Mouse (Mus musculus) small intestine, adult 2 months (tissue): ENCODE data around the gene Ncam1. TPM values are rescaled to one million over a fixed set of nuclear protein-coding genes. Genes with fewer than 3 reads are reported as not detected.

ENCODE experiments used
- H3K27ac ChIP-seq: fragments of 200-500 bp; 2 replicates; pipeline ENCODE4 v1.5.1; 2012; ENCODE audit warnings: low read depth, low read length, control low read depth, inconsistent platforms; ENCODE audit not compliant: insufficient read depth
- H3K27me3 ChIP-seq: fragments of 200-500 bp; 2 replicates; pipeline ENCODE4 v1.6.1; 2012; ENCODE audit warnings: mild to moderate bottlenecking, moderate library complexity, low read length, inconsistent platforms; ENCODE audit not compliant: control insufficient read depth, insufficient read depth
- H3K36me3 ChIP-seq: fragments of 200-500 bp; 2 replicates; pipeline ENCODE4 v1.6.1; 2012; ENCODE audit warnings: mild to moderate bottlenecking, low read length, control low read depth, inconsistent platforms; ENCODE audit not compliant: control insufficient read depth, insufficient read depth
- H3K4me1 ChIP-seq: fragments of 200-500 bp; 2 replicates; pipeline ENCODE4 v1.6.1; 2012; ENCODE audit warnings: low read length, inconsistent platforms, mixed read lengths; ENCODE audit not compliant: control insufficient read depth, insufficient read depth, insufficient read length
- H3K4me3 ChIP-seq: fragments of 200-500 bp; 2 replicates; pipeline ENCODE4 v1.5.1; 2012; ENCODE audit warnings: low read depth, mild to moderate bottlenecking, control low read depth, inconsistent platforms, low read length, moderate library complexity
- CTCF ChIP-seq: fragments of 200-500 bp; IDR thresholded peaks from 2 replicates; pipeline ENCODE4 v1.5.1; 2012; ENCODE audit warnings: low read depth, mild to moderate bottlenecking, control low read depth, inconsistent platforms, low read length, moderate library complexity, mixed read lengths; ENCODE audit not compliant: insufficient replicate concordance, insufficient read length; ENCODE audit errors: extremely low read depth
- POLR2A ChIP-seq: fragments of 200-500 bp; IDR thresholded peaks from 2 replicates; pipeline ENCODE4 v1.6.1; 2012; ENCODE audit warnings: low read depth, mild to moderate bottlenecking, control low read depth, inconsistent platforms, low read length, moderate library complexity
- WGBS: fragments of 180-500 bp; shearing (Covaris S2); methylation state at CpG from one replicate; pipeline ENCODE4 v1.1.7; 2018; 5-methylcytosine and 5-hydroxymethylcytosine counted together
- polyA plus RNA-seq: library from polyadenylated mRNA; depleted of rRNA; stranded (reverse); fragments of >200 nt; gene quantifications from 2 replicates; pipeline ENCODE4 v1.2.3, GENCODE M21; 2012

Gene Ncam1
- polyA plus RNA-seq, 1 experiment: 3.5 TPM

GRCm38 (mm10) chr9:49531833-49532232, 266.9 kb downstream of the Ncam1 start:
- H3K4me1 ChIP-seq: no peaks in the 10 kb centered on the region
- no peak overlapping the region for H3K4me3 ChIP-seq
- no peaks in the 10 kb centered on the region for H3K27me3 ChIP-seq
- TF ChIP-seq POLR2A (no peak), CTCF (no peak)
- no peaks in the 10 kb centered on the region for H3K36me3 ChIP-seq
- no peak overlapping the region for H3K27ac ChIP-seq
- WGBS: 82% methylated on average over 6 of the region's 6 CpGs

GRCm38 (mm10) chr9:49531257-49531656, 267.5 kb downstream of the Ncam1 start:
- Histone ChIP-seq H3K36me3 (no peaks in the 10 kb centered on the region), H3K4me3 (no peak overlapping the region), H3K27me3 (no peaks in the 10 kb centered on the region), H3K27ac (no peak overlapping the region), H3K4me1 (no peaks in the 10 kb centered on the region)
- TF ChIP-seq POLR2A (no peak), CTCF (no peak)
- WGBS: 60% methylated on average over 7 of the region's 7 CpGs

DNA sequence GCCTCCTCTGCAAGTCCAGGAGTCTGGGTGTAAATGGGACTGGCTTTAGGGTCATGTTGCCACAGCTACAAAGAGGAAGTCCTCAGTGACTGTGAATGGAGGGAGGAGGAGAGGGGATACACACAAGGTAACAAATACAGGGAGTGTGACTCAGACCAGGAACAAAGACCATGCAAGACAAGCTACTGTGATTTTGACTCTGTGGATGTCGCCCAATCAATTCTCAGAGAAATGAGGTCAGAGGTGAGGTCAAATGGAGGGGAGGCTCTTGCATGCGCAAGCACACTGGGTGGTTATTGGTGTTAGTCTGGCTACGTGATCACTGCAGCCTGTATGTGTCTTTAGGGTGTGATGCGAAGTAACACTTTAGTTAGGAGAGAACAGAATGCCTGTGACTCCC, 268.0 kb downstream of the Ncam1 start:
- WGBS: 60% methylated on average over 4 of the region's 4 CpGs
- Histone ChIP-seq H3K36me3 (no peaks in the 10 kb centered on the region), H3K4me3 (no peak overlapping the region), H3K27ac (no peak overlapping the region), H3K4me1 (no peaks in the 10 kb centered on the region), H3K27me3 (no peaks in the 10 kb centered on the region)
- TF ChIP-seq CTCF (no peak), POLR2A (no peak)

GRCm38 (mm10) chr9:49529366-49529959, 269.3 kb downstream of the Ncam1 start:
- Histone ChIP-seq H3K27me3 (no peaks in the 10 kb centered on the region), H3K27ac (no peak overlapping the region), H3K4me1 (no peaks in the 10 kb centered on the region), H3K36me3 (no peaks in the 10 kb centered on the region), H3K4me3 (no peak overlapping the region)
- TF ChIP-seq POLR2A (no peak), CTCF (no peak)
- WGBS: 64% methylated on average over 8 of the region's 8 CpGs

DNA sequence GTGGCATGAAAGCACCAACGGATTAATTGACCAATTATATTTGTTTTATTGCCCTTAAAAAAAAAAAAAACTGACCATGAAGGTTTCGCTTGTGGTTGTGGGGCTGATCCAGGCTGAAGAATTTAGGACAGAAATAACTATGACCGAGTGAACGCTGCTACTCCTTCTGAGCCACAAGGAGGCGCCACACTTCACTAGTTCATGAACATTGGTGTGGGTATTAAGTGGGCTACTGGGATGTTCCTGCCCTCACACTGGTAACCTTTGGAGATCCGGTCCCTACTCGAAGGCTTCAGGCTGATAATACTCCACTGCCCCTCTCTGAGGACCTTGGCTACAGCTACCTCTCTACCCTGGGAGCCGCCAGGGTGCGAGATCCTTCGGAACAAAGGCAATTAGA, 269.8 kb downstream of the Ncam1 start:
- no peaks in the 10 kb centered on the region for H3K27me3 ChIP-seq
- H3K36me3 ChIP-seq: no peaks in the 10 kb centered on the region
- H3K4me3 ChIP-seq: no peak overlapping the region
- 60% methylated on average over 10 of the region's 10 CpGs for WGBS
- no peaks in the 10 kb centered on the region for H3K4me1 ChIP-seq
- TF ChIP-seq POLR2A (no peak), CTCF (no peak)
- no peak overlapping the region for H3K27ac ChIP-seq

- no peak overlapping the region for H3K4me3 ChIP-seq
- no peaks in the 10 kb centered on the region for H3K27me3 ChIP-seq
- 77% methylated on average over 5 of the region's 5 CpGs for WGBS
- H3K27ac ChIP-seq: no peak overlapping the region
- H3K36me3 ChIP-seq: no peaks in the 10 kb centered on the region
- TF ChIP-seq POLR2A (no peak), CTCF (no peak)
- no peaks in the 10 kb centered on the region for H3K4me1 ChIP-seq
Measured at GRCm38 (mm10) chr9:49528026-49528425, 270.7 kb downstream of the Ncam1 start.

DNA sequence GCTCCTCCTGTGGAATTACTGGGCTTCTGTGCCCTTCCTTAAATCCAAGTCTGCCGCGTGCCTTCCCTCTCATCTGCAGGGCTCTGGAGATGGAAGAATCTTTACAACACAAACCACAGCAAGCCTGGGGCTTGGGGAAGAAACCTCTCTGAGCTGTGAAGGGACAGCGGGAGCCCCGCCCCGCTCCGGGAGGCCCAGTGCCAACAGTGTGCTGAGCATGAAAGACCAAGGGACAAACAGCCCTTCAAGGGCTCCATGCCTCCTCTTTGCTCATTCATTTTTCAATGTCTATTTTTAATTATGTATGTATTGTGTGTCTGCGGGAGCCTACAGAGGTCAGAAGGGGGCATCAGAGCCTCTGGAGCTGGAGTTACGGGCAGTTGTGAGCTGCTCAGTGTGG, 271.4 kb downstream of the Ncam1 start:
- no peak overlapping the region for H3K4me3 ChIP-seq
- TF ChIP-seq POLR2A: no peak
- no peak for TF ChIP-seq CTCF
- no peak overlapping the region for H3K27ac ChIP-seq
- WGBS: 83% methylated on average over 8 of the region's 8 CpGs
- H3K4me1 ChIP-seq: no peaks in the 10 kb centered on the region
- no peaks in the 10 kb centered on the region for H3K36me3 ChIP-seq
- H3K27me3 ChIP-seq: no peaks in the 10 kb centered on the region

DNA sequence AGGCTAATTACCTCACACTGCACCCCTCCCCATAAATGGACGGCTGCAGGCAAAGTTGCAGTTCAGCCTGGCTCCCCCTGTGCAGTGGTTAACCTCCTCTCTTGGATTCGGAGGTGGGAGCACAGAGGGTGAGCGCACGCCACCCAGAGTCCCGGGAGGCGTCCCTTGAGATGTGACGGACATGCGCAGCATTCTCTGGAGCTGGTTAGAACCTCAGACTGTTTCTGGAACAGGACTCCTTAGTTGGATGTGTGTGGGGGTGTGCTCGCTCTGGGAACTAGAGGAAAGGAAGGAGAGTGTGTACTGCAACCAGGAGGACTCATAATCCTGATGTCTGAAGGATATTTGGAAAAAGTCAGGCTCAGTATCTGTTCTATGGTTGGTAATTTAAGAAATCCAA, 274.0 kb downstream of the Ncam1 start:
- no peak overlapping the region for H3K27ac ChIP-seq
- 78% methylated on average over 9 of the region's 9 CpGs for WGBS
- H3K27me3 ChIP-seq: no peaks in the 10 kb centered on the region
- H3K36me3 ChIP-seq: no peaks in the 10 kb centered on the region
- H3K4me3 ChIP-seq: no peak overlapping the region
- TF ChIP-seq POLR2A: no peak
- TF ChIP-seq CTCF: no peak
- no peaks in the 10 kb centered on the region for H3K4me1 ChIP-seq
